Mouse (Mus musculus): ENCODE data around the gene Dusp12.

Dusp12 gene

DNA sequence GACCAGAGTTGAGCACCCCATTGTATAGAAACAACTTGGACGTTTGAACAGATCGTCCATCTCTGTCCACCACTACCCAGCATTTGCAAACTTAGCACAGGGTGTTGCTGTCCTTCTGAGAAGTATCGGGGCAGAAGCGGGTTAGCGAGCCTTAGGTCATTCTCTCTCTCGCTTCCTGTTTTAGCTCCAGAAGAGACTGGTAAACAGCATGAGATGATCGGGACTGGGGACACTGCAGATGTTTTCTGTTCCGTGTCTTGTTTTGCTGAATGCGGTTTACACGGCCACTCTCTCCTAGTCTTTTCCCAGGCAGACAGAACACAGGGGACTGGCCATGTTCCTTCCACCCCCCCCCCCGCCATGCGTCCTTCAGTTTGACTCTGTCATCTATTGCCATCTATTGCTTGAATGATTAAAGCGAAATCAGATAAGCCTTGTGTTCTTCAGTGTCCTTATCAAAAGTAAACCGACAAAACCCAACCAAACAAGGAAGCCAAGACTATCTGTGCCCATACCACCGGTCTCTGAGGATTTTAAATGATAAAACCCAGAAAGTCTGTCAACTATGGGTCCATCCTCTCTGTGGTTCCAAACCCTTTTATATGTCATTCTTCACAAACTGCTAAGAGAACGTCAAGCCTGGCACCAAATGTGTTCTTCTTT, 13.2 kb upstream of the Dusp12 start:
- peak; percentile 44 for DNase-seq (ENCODE audit: low read depth, low spot score)

DNA sequence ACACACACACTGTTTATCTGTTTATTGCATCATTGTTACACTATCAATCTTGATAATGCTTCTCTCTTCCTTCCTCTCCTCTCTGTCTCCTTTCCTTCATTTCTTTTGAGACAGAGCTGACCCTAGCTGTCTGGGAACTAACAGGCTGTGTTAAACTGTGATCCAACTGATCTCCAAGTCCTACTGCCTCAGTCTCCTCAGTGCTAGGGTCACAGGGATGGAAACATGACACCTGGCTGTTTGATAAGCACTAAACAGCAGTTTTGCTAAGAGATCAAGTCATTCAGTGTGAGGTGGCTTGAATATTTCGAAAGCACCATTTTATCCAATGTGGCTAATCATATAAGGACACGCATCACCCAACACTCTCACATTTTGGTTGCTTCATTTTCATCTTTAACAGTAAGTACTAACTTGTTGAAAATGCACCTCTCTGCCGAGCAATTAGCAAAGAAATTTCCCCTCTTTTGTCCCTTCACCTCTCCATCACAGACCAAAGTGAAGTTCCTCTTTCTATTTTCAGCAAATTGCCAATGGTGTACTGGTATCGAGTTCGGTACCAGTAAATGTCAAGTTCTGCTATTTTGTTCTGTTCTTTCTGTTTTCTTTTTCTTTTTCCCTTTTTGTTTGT, 11.4 kb upstream of the Dusp12 start:
- no peak for DNase-seq (ENCODE audit: low read depth, low spot score)

DNA sequence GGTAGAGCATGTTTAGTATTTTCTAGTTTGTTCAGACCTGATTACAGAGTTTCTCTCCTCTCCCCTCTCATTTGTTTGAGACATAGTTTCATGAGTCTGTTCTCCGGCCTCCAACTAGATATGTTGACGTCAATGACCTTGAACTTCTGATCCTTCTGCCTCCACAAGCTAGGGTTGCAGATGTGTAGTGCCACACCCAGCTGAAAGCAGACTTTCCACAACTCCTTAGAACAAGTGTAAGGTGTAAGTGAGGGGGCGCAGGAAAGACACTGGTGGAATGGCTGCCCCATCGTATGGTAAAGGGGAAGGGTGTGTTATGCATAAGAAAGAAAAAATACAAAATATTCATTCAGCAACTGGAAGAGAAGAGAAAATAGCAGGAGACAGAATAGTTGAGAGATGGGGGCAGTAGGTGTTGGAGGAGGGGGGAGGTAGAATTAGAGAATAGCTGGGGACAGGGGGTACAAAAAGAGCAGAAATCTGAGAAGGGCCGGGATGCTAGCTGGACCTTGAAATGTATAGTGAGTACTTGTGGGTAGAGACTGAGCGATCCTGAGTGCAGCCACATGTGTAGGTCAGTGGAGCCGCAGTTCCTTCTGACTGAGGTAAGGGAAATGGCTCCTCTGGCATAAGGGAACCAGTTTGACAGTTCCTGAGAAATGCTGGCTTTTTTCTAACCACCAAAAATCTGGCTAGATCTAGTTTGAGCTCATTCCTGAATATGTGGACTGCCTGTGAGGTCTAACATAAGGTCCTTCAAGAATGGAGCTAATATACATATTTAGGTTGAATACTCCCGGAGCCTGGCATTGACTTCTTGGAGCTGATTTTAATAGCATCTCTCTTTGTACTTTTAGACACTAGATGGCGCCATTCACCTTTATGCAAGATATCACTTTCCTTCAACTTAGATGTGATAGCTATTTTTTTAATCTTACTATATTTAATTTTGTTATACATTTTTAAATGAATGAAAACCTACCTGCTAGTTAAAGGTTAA, 9.6 kb upstream of the Dusp12 start:
- peak; percentile 69 for DNase-seq (ENCODE audit: low read depth, low spot score)

DNA sequence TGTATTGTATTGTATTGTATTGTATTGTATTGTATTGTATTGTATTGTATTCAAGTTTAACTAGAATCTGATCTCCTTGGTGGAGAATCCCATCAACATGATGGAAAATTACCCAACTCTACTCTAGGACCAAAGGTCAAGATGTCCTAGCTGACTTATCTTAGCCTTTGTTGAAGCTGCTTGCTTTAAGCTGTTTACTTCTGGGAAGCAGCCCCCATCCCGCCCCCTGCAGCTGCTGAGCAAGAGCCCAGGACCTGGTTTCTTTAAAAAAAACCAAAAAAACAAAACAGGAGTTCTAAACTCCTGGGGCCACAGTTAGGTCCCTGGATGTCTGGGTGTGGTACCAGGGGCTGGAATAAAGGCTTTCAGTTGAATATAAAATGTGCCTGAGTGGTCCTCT, 6.9 kb upstream of the Dusp12 start:
- DNase-seq (ENCODE audit: low read depth, low spot score) = no peak

DNA sequence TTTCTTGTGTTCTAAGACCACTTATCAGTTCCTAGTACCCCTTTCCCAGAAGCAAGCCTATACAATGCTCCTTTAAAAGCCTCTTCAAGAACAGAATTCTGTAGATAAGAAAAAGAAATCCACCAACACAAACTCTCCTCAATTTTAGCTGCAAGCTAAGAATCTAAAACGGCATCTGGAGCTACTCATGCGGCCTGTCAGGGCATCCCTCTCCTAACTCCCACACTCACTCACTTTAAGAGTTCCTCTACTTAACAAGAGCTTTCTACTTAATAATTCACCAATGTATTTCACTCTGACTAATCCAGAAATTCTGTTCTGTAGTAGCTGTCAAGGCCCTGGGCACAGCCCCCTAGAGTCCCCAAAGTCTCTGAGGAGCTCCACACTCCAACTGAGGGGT, 6.3 kb upstream of the Dusp12 start:
- DNase-seq (ENCODE audit: low read depth, low spot score) = peak; percentile 45

DNA sequence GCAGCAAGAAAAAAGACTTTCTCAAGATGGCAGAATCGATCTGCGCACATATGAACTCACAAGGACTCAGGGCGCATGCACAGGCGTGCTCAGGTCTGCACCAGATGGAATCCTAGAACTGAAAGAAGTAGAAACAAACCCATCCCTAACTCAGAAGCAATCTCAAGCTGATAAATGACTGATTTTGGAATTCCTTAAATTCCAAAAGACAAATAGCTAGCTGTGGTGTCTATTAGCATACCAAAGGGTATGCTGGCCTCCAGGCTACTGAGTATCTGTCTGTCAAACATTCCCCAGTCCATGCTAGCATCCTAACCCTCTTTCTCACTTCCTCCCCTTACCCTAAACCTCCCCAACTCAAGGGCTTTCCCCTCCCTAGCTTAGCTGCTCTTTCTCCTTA, 4.0 kb upstream of the Dusp12 start:
- no peak for DNase-seq (ENCODE audit: low read depth, low spot score)

DNA sequence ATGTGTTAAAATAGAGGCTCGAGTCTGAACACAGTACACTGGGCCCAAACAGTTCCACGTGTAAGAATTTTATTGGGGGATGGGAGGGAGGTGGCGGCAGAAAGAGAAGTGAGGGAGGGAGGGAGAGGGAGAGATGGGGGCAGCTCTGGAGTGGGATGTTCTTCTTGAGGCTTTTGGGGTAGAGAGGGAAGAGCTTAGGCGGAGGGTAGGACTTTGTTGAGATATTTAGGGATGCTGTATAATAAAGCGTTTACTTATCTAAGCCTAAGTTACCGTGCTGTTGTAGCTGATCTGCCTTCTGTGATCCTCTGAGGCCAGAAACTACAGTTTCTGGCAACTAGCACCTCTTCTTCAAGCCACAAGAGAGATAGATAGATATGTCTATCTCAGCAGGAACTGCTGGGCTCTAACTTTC, 711 bp upstream of the Dusp12 start:
- peak; percentile 24 for DNase-seq (ENCODE audit: low read depth, low spot score)

DNA sequence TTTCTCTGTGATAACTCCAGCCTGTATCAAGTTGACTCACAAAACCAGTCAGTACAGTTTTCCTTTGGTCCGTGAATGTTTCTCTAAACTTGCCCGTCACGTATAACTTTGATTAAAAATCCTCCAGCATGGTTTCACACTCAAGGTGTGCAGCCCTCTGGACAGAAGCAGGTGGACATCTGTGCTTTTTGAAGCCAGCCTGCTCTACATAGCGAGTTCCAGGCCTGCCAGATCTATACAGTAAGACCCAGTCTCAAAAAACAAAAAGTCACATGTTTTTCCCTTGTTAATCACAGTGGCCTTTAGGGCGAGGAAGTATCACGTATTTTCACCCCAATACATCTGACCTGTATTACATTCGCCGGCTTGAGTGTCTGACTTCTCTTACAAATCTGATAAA, 950 bp downstream of the Dusp12 start:
- DNase-seq (ENCODE audit: low read depth, low spot score) = no peak

DNA sequence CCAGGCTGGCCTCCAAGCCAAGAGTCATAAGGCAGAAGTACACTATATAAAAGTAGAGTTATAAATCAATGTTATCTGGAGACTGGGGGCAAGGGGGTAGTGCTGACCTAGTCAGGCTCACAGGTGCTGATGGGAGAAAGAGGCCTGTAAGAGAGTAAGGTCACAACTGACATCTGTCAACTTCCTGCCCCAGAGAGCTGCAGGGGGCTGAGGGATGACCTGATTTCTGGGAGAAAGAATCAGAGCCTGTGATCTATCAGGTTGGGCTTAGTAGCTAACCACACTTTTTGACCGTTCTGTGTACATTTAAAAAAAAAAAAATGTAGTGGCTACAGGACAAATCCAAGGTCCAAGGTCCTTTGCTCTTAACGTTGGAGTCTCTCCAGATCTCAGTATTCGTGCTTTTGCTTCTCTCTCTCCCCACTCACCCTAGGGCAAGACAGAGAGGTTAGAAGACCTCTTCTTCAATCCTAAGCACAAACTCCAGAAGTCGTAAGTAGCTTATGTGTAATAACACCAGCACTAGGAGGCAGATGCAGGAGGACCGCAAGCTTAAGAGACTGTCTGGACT, 2.3 kb downstream of the Dusp12 start:
- DNase-seq (ENCODE audit: low read depth, low spot score) = no peak

DNA sequence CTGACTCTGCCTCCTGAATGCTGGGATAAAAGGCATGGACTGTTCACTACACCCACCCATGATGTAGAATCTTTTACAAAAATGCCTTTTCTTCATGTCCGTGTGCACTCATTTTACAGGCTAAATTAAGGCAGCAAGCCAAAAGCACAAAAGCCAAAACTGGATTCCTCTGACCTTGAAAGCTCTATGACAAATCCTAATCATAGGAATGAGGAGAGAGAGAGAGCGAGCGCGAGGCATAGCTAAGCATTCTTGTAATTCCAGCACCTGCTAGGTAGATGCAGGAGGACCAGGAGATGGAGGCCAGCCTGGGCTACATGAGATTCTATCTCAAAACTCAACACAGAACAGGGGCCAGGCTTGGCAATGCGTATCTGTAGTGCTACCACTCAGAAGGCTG, 8.4 kb downstream of the Dusp12 start:
- no peak for DNase-seq (ENCODE audit: low read depth, low spot score)

DNA sequence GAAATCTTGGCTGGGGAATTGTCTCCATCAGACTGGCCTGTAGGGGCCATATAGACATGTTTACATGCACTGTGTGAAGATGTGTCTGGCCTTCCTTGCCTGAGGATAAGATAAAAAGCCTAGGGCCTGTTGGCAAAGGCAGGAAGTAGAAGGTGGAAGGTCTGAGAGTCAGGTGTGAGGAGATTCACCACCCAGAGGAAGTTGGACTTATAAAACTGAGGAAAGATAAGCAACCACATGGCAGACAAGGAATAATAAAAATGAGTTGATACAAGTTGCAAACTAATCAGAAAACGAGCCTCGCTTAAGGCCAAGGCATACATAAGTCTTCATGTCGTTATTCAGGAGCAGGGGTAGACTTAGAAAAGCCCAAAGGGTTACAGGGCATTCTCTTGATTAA, 9.7 kb downstream of the Dusp12 start:
- DNase-seq (ENCODE audit: low read depth, low spot score) = no peak

DNA sequence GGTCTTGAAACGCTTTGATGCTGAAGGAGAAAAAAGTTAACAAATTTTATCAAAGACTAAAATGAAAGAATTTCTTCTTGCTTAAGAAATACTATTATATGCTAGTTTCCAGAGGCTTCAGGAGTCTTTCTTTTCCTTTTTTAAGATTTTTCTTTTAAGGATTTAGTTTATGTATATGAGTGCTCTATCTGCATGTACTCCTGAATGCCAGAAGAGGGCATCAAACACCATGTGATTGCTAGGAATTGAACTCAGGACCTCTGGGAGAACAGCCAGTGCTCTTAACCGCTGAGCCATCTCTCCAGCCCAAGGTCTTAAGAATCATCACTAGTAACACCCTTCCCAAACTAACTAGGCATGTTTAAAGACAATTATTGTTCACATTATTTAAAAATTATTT, 13.4 kb downstream of the Dusp12 start:
- no peak for DNase-seq (ENCODE audit: low read depth, low spot score)

DNA sequence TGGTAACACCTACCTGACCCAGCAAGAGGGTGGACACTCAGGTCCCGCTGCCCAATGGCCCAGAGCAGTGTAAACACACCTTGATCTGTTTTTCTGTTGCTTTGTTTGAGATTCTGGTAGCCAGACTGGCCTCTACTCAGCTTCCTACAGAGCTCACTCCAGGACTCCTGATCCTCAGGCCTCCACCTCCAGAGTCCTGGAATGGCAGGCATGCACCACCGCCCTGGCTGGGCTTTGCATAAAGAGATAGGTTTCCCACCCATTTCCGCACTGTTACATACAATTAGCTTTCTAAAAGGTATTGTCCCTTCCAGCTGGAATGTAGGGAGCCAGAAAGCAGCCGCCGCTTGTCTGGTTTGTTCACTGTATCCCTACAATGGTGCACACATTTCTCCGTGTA, 13.9 kb downstream of the Dusp12 start:
- no peak for DNase-seq (ENCODE audit: low read depth, low spot score)

DNA sequence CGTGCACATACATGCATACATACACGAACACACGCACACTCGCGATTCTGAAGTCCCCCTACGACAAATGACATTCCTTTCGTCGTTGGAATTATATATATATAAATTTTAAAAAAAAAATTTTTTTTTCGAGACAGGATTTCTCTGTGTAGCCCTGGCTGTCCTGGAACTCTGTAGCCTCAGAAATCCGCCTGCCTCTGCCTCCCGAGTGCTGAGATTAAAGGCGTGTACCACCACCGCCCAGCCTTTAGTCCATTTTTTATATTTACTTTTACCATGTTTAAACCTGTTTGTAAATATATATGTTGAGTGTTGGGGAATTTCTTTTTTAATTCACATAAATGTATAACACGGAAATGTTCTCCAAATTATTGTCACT, 16.4 kb downstream of the Dusp12 start:
- no peak for DNase-seq (ENCODE audit: low read depth, low spot score)

DNA sequence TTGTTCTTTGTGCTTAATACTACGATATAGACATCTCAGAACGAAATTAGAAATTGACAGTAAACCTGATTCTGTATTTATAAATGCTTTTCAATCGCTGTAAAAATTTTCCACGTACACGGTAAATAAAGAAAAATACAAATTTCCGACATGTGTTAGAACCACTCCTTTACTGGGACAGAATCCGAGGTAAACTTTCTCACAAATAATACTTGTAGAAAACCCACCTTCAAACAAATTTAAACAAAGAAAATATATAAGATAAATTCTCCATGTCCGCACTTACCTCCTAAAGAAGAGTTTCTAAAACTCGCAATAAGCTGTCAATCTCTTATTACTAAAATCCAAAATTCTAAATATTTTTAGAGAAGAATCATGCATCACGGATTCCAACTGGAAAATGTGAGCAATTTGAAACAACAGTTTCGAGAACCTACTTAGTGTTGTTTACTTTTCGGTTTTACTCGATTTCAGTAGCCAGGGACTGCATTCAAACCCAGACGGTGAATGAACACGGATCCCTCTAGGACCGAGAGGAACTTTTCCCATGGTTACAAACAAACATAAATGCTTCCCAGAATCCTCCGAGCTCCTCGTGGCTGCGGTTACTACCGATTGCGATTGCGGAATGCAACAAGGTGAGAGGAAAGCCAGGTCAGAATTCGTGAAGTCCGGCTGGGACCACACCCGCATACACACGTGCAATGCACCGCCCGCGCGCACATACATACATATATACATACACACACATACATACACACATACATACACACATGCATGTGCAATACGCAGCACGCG, 17.0 kb downstream of the Dusp12 start:
- DNase-seq (ENCODE audit: low read depth, low spot score) = peak; percentile 97

DNA sequence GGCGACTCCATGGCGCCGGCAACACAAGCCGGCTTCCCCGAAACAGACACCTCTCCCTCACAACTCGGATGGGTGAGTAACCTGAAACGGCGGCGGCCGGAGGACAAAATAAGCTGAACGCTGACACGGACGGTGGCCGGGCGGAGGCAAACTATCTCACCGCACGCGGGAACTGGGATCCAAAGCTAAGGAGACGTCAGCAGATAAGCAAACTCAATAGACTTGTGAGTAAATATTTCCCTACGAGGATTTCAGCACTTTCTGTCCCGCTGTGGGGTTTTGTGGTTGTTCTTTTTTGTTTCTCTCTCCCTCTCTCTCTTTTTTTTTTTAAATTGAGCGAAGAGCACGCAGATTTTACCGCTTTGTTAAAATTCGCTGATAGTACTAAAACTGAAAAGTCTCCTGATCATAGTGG, 17.6 kb downstream of the Dusp12 start, which contains the start of gene Atf6:
TSS of gene Atf6 (minus strand) at position 81 of the 415 bp plus-strand sequence.
- DNase-seq (ENCODE audit: low read depth, low spot score) = peak; percentile 98

DNA sequence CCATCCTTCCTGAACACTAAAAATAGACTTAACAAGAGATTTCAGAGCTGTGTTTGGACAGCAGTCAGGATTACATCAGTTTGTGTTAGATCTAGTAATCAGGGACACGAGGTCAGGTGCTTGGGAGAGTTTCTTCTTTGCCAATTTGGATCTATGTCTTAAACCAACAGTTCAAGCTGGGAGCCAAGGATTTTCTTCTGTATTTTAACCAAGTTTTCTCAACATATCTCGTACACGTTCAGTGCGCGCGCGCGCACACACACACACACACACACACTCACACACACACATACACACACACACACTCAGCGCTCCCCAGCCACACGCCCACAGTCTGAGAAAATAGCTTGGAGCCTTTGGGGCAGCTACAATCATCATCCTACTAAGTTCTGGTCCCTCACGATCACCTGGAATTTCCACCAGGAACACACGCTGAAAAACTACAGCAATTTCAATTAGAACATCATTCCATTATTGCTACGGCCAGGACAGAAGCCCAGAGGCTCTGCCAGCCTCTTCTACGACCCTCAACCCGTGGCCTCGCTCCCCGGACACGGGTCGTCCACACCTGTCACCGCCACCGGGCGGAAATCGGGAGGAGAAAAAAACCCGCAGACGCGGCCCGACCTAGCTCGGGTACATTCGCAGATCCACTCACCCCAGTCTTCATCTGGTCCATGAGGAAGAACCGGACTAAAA, 18.2 kb downstream of the Dusp12 start:
- DNase-seq (ENCODE audit: low read depth, low spot score) = peak; percentile 56

DNA sequence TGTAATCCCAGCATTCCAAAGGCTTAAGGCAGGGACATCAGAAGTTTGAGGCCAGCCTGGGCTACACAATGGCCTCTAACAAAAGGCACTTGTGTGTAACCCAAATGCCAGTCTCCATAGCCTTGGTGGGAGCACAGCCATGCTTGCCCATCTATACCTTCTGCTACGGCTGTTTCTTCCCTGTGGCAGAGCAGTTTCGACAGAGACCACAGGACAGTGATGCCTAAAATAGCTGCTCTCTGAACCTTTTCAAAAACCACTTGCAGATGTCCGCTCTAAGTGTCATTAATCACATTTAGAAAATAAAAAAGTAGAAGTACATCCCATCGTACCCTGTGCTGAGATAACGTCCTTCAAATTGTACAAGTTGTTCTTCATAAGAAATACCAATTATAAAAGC, 19.9 kb downstream of the Dusp12 start:
- no peak for DNase-seq (ENCODE audit: low read depth, low spot score)

DNA sequence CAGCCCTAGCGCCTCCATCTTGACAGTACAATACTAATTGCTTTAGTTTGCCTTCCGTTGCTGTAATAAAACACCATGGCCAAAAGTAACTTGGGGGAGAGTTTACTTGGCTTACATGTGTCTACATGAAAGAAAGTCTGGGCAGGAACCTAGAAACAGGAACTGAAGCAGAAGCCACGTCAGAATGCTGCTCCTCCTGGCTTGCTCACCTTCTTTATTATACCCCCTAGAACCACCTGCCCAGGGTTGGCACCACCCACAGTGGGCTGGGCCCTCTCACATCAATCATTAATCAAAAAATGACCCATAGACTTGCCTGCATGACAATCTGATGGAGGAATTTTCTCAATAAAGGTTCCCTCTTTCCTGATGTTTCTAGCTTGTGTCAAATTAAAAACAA, 20.6 kb downstream of the Dusp12 start:
- DNase-seq (ENCODE audit: low read depth, low spot score) = no peak

DNA sequence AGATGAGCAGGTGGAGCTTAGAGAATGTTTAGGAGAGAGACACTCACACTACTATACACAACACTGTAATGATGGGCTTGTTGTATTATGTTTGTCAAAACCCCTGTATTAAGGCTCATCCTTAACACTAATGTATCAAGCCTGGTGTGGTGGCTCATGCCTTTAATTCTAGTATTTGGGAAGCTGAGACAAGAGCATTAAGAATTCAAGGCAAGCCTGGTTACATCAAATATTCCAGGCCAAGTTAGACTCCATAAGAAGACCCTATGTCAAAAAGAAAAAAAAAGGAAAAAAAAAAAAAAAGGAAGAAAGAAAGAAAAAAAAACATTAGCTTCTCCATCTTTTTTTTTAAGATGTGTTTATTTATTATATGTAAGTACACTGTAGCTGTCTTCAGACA, 21.1 kb downstream of the Dusp12 start:
- DNase-seq (ENCODE audit: low read depth, low spot score) = no peak

DNA sequence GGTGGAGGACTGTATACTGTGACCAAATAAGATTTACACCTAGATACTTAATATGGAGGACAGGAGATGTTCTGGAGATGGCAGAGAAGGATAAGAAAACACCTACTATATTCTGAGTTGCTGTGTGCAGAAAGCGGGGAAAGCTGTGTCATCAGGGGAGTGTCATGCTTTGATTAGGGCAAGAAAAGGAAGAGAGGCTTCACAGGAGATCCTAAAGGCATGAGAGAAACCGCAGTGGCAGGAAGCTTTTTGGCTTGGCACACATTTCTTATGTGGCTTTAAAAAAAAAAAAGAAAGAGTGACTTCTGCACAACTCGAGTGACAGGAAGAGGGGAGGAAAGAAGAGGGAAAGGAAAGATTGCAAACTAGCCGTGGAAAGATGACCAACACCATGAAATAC, 22.3 kb downstream of the Dusp12 start:
- DNase-seq (ENCODE audit: low read depth, low spot score) = no peak

All from brain, adult 2 months (tissue).